Mouse (Mus musculus) right cerebral cortex, postnatal 14 days (tissue): ENCODE data around the gene Rmnd5b.
A peak's percentile ranks its signal among the peaks of the same experiment; 100 is the strongest.
"Not testable (repeated sequence)": the region's sequence is repeated elsewhere in the genome, so short reads cannot be mapped to it uniquely, and the experiment has no call there.

Experiments used
- DNase-seq: peaks from one replicate; pipeline ENCODE4 v3.0.0; 2022

Rmnd5b gene

GRCm38 (mm10) chr11:51619409-51620060 is 16.2 kb downstream of the Rmnd5b start, which contains the start of gene Nhp2:
Nhp2 (plus strand) TSS chr11:51619735.
- DNase-seq = peak; percentile 90

- DNase-seq = no peak
These were observed 16.7 kb downstream of the Rmnd5b start for GRCm38 (mm10) chr11:51618894-51619408.

DNA sequence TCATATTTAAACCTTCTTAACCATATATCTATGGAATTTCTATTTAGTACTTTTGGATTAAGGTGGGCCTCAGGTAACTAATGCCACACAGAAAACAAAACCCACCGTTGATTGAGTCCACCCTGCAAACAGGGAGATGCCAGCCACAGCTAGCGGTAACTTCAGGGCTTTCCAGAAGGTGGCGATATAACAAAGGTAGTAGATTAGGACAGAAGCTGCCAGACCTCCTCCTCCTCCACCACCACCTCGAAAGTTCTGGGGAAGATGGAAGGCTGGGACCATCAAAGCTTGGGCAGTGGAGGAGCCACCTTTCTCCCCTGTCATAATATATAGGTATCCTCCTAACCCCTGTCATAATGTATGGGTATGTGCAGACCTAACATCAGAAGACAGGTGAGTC is 18.0 kb downstream of the Rmnd5b start:
- peak; percentile 68 for DNase-seq

DNA sequence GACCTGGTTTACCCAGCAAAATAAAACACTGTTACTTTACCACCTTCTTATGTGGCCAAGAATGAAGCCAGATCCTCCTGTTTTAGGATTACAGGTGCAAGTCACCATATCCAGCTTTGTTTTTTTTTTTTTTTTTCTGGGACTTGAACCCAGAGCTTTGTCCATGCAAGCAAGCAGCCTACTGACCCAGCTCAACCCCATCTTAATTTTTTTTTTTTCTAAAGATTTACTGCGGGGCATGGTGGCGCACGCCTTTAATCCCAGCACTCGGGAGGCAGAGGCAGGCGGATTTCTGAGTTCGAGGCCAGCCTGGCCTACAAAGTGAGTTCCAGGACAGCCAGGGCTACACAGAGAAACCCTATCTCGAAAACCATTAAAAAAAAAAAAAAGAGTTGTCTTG is 19.6 kb downstream of the Rmnd5b start:
- not testable (repeated sequence) for DNase-seq

DNA sequence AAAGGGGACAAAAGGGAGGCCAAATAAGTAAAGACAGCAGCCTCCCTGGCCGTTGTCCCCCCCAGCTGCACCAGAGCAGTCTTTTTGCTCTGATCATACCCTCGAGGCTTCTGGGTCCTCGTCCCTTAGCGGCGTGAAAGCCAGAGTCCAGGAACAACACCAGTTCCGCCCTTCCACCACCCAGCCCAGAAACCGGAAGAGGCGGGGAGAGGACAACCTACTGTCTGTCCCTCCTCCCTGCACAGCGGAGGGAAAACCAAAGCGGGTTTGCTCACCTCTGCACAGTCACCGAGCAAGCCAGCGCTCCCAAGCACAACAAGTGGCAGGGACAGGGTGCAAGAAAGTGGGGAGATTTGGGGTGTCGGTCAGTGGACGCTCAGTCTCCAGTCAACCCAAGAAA is 20.1 kb downstream of the Rmnd5b start:
- no peak for DNase-seq

DNA sequence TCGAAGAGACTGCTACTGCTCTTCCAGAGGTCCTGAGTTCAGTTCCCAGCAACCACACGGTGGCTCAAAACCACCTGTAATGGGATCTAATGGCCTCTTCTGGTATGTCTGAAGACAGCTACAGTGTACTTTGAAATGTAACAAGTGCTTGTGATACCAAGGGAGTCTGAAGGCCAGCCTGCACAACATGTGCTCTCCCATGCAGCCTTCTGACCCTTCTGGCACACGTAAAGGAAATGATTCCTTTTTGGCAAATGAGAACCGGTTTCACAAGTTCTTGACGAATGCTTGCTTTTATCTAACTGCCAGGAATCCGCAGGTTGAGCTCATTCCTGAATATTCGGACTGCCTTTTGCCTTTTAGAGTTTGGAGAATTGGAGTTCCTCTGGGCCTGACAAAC is 20.6 kb downstream of the Rmnd5b start:
- no peak for DNase-seq

DNA sequence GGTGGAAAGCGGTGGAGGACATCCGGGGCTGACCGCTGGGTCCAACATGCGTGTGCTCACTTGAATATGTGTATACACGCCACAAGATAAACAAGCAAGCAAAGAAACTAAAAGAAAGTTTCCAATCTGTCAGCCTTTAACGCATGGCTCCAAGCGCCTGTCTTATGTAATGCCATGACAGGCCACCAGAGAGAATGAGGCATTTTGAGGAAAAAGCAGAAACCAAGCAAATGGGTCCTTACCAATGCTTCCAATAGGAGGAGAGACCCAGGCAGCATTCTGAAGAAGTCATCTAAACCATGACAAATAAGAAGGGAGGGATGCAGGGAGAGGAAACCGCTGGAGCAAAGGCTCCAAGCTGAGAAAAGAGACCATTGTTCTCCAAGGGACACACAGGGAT is 21.4 kb downstream of the Rmnd5b start:
- DNase-seq = no peak

DNA sequence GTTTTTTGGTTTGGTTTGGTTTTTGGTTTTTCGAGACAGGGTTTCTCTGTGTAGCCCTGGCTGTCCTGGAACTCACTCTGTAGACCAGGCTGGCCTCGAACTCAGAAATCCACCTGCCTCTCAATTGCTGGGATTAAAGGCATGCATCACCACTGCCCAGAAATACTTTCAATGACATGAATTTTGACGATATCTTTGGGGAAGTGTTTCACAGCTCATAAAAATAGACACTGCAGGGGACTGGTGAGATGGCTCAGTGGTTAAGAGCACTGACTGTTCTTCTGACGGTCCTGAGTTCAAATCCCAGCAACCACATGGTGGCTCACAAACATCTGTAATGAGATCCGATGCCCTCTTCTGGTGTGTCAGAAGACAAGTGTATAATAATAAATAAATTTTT is 25.8 kb downstream of the Rmnd5b start:
- not testable (repeated sequence) for DNase-seq

DNA sequence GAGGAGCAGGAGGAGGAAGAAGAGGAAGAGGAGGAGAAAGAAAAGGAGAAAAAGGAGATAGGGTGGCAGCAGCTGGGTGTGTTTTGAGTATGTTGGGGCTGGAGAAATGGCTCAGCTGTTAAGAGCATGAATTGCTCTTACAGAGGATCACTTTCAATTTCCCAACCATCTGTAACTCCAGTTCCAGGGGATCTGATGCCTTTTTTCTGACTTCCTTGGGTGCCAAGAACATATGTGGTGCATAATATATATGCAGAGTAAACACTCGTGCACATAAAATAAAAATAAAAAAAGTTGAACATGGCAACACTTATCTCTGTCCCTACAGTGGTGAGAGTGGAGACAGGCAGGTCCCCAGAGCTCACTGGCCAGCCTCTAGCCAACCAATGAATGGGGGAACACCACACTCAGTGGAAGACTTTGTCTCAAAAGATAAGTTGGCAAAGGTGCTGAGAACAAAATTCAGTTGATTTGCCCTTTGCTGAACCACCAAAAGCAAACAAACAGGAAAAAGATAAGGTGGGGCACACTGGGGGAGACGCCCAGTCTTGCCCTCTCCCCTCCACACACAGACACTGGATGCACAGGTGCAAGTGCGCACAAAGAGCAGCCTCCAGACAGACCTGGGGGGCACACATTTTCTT is 26.3 kb downstream of the Rmnd5b start:
- DNase-seq = no peak

- DNase-seq = no peak
These were observed 28.5 kb downstream of the Rmnd5b start for GRCm38 (mm10) chr11:51607096-51607738.

GRCm38 (mm10) chr11:51606447-51607095 is 29.1 kb downstream of the Rmnd5b start, which contains the start of gene Hnrnpab:
Hnrnpab (minus strand) TSS chr11:51606847.
- DNase-seq = peak; percentile 96

- DNase-seq = peak; percentile 78
These were observed 29.9 kb downstream of the Rmnd5b start for GRCm38 (mm10) chr11:51605602-51606446.

DNA sequence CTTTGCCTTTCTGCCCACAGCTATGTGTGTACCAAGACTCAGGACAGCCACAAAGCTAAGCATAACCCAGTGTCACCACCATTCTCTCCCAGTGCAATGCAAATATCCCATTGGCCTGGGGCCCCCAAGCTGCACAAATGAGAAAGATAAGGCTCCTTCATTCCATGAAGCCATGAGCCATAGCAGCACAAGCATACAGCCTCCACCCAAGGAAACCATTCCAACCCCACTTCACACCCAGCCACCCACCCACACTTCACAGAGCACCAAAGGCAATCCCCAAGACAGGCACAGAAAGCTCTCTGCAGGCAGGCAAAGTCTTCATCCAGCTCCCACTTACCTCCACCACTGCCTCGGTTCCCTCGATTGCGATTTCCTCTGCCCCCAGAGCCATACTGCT is 33.4 kb downstream of the Rmnd5b start:
- no peak for DNase-seq

GRCm38 (mm10) chr11:51597553-51597952 is 38.1 kb downstream of the Rmnd5b start:
- DNase-seq = no peak

DNA sequence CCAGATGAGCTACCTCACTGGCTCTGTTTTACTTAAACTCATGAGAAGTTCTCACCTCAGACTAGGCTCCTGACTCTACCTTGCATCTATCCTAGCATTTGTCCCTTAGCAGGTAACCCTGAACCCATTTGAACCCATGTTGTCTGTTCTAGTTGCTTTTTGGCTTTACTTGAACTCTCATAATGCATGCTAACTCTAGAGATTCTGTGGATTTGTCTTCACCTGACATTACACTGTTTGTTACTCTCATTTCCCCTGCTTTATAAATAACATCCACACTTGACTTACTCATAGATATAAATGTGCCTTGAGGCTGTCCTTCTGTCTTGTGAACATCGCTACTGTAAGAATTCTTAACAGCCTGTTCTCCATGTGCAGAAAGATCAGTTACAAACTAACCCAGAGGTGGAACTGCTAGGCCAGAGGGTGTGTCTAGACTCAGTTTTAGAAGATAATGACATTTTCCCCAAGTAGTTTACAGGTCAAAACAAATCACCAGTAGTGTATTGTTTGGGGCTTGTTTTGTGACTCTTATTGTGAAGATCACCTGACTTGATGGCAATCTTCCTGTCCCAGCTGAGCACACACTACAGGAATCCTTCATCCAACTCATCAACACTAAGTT is 40.1 kb downstream of the Rmnd5b start:
- DNase-seq = no peak

GRCm38 (mm10) chr11:51594715-51595350 is 40.9 kb downstream of the Rmnd5b start:
- DNase-seq = no peak

- DNase-seq = no peak
These were observed 41.8 kb downstream of the Rmnd5b start for GRCm38 (mm10) chr11:51593849-51594248.

DNA sequence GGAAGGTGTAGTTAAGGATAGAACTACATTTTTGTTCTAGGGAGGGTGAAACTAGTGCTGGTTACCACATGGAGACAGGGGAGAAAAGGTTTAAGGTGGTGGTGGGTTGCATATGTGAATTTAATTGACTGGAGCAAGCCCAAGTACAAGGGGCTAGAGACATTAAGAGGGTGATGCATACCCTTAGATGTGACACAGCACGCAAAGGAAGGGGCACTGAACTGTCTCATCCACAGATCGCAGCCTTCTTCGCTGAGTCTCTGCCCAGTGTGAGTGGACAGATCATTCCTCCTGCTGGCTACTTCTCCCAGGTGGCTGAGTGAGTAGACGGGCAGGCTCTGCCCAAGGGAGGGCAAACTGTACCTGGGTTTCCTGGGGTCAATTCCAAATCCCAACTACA is 42.3 kb downstream of the Rmnd5b start:
- DNase-seq = no peak

DNA sequence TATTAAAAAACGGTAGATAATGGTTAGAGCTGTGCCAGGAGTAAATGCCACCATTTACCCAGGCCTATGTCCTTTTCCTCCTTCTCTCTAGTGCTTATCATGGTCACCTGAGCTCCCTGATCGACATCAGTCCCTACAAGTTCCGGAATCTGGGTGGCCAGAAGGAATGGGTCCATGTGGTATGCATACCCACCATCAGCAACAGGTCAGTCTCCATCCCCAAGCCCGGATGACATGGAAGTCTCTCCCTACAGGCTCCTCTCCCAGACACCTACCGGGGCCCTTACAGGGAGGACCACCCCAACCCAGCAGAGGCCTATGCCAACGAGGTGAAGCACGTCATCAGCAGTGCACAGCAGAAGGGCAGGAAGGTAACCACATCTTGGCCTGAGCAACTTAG is 43.8 kb downstream of the Rmnd5b start:
- DNase-seq = no peak

DNA sequence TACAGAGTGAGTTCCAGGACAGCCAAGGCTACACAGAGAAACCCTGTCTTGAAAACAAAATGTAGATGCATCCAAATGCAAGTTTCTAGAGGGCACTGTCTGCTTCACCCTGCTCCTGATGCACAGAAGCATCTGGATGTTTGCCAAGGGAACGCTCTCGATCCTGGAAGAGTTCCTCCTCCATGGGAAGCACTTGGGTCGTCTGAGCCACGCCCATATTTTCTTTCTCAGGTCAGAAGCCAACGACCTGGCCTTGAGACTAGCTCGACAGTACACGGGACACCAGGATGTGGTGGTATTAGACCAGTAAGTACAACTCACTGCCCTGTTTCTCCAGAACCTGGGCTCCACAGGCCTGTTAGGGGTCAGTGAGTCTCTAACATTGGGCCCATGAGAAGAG is 44.5 kb downstream of the Rmnd5b start:
- no peak for DNase-seq

DNA sequence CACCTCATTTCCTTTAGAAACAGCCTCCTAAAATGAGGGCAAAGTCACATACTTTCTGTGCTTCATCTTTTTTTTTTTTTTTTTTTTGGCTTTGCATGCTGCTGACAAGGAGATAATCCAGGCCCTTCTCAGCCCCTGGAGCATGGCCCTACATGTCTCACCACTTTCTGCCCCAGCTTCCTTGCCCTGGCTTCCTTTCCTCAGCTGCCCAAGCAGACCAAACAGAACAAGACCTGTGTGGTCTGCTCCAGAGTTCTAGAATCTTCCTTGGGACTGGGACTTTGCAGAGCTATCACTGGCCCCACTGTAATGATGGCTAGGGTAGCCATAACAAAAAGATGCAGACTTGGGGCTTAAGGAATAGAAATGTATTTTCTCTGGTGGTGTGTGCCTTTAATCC is 45.7 kb downstream of the Rmnd5b start:
- no peak for DNase-seq
